Comparison of ENCODE assay signal across 9 mouse cellular contexts in the genomic region with DNA sequence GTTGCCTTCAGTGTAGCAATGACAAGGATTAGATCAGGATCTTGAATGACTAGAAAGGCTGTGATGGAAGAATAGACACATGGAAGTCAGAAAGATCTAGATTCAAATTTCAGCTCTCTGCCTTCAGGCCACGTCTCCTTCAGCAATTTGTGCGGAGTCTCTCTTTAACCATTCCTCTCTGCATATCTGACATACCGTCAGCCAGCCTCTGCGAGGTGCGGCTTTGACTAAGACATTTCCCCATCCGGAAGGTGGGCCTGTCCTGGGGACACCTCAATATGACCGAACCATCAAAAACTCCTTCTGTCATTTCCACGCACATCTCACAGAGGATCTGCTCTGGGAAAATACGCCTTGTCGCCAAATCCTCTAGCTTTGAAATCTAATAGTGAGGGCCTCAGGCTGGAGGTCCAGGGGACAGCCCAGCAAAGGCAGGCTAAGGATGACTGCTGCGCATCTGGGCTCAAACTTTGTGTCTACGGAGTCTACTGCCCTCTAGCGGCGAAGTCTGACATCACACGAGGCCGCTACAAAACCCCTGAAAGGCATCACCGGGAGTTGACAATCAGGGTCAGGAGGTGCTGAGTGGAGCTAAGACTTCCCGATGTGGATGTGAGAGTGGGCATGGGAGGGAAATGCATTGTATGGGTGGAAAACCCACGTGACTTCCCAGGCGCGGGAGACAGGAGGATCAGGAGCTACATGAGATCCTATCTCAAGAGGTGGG. TPM values are rescaled to one million over a fixed set of nuclear protein-coding genes. Genes with fewer than 3 reads are reported as not detected.
DNase-seq lines count a peak whose midpoint lies in the region; ATAC-seq and TF ChIP-seq lines count a peak whose summit lies in the region.
"Had no signal": no experiment of that assay in that cellular context is flagged by ENCODE, and none has a peak within 500 bp of the region (broad histone marks: within the 10 kb centered on the region; RNA-seq: fewer than 3 reads in every experiment).

No protein-coding gene starts in this region.

- TF ChIP-seq POLR2A in bone marrow macrophage, adult 2 months (IDR thresholded peaks at IDR 0.05; ENCODE audit: borderline replicate concordance, low read depth, low read length): no peak

- no peak overlapping the region for H3K27ac ChIP-seq in intestine, embryonic 14.5 days (ENCODE audit: low read depth)
- H3K27ac ChIP-seq in intestine, embryonic 15.5 days: no peak overlapping the region
- no peak overlapping the region for H3K27ac ChIP-seq in bone marrow macrophage, adult 2 months (ENCODE audit: insufficient read depth, low read depth, low read length)
- H3K27ac ChIP-seq in hindbrain, embryonic 13.5 days: peak overlapping the region; percentile 71; the same call in 1 of the 2 replicates
- no peak overlapping the region for H3K27ac ChIP-seq in midbrain, postnatal 0 days (ENCODE audit: low read depth, low read length)
- H3K27ac ChIP-seq: embryonic facial prominence, embryonic 12.5 days had no signal

- no peaks in the 10 kb centered on the region for H3K36me3 ChIP-seq in intestine, embryonic 14.5 days (ENCODE audit: control insufficient read depth, insufficient read depth, low read length)
- no peaks in the 10 kb centered on the region for H3K36me3 ChIP-seq in intestine, embryonic 15.5 days
- no peaks in the 10 kb centered on the region for H3K36me3 ChIP-seq in hindbrain, embryonic 13.5 days
- H3K36me3 ChIP-seq in midbrain, postnatal 0 days (ENCODE audit: insufficient read depth, low read length): no peaks in the 10 kb centered on the region
- H3K36me3 ChIP-seq: embryonic facial prominence, embryonic 12.5 days had no signal

- intact Hi-C loops in left cerebral cortex, postnatal 14 days (cut with DNase I): loop anchor here (5.0 kb wide), 2 partner anchors 285 to 535 kb away; a partner anchor contains a TSS

- peak; percentile 59; the same call in 1 of the 2 replicates for ATAC-seq in intestine, embryonic 14.5 days (replicated peaks; ENCODE audit: low FRiP score, low TSS enrichment, low read depth)
- no peak for ATAC-seq in intestine, embryonic 15.5 days
- ATAC-seq in erythroid progenitor cell, adult 5-6 weeks (replicated peaks; ENCODE audit: low FRiP score, poor library complexity, severe bottlenecking): peak; percentile 86
- peak; percentile 37; the same call in 1 of the 2 replicates for ATAC-seq in hindbrain, embryonic 13.5 days (ENCODE audit: low FRiP score)
- ATAC-seq in midbrain, postnatal 0 days (ENCODE audit: low FRiP score): 0 out of 2 replicates have a peak, but pooled peaks have one; percentile 54

- peak; percentile 96 for DNase-seq in intestine, embryonic 14.5 days (ENCODE audit: low spot score)
- peak; percentile 60 to 81 for DNase-seq in left cerebral cortex, postnatal 14 days (ENCODE audit: low spot score in 2 of 2)
- peak; percentile 85 for DNase-seq in midbrain, postnatal 0 days (ENCODE audit: low spot score)
- DNase-seq in spleen, postnatal 36 days (ENCODE audit: low spot score in 2 of 2): peak; percentile 25 to 39

- H3K9ac ChIP-seq in intestine, embryonic 14.5 days (ENCODE audit: low read length): no peak overlapping the region
- no peak overlapping the region for H3K9ac ChIP-seq in intestine, embryonic 15.5 days
- H3K9ac ChIP-seq in hindbrain, embryonic 13.5 days: no peak overlapping the region
- H3K9ac ChIP-seq in midbrain, postnatal 0 days (replicated peaks; ENCODE audit: low read length, poor library complexity, severe bottlenecking): no peak overlapping the region
- H3K9ac ChIP-seq: embryonic facial prominence, embryonic 12.5 days had no signal

- H3K4me1 ChIP-seq in intestine, embryonic 14.5 days (replicated peaks; ENCODE audit: control insufficient read depth, insufficient read depth, low read length): no peaks in the 10 kb centered on the region; the same call in 1 of the 2 replicates
- 0 out of 2 replicates have a peak, but pooled peaks cover 2% of the 10 kb centered on the region for H3K4me1 ChIP-seq in intestine, embryonic 15.5 days (replicated peaks)
- no peaks in the 10 kb centered on the region for H3K4me1 ChIP-seq in bone marrow macrophage, adult 2 months (ENCODE audit: control insufficient read depth, insufficient read depth, low read length)
- H3K4me1 ChIP-seq in hindbrain, embryonic 13.5 days (replicated peaks): peaks cover 18% of the 10 kb centered on the region
- H3K4me1 ChIP-seq in midbrain, postnatal 0 days (ENCODE audit: insufficient read depth, low read length): no peaks in the 10 kb centered on the region

- H3K4me2 ChIP-seq in intestine, embryonic 14.5 days (ENCODE audit: low read length): no peak overlapping the region
- H3K4me2 ChIP-seq in intestine, embryonic 15.5 days (replicated peaks): no peak overlapping the region
- no peak overlapping the region for H3K4me2 ChIP-seq in hindbrain, embryonic 13.5 days
- no peak overlapping the region for H3K4me2 ChIP-seq in midbrain, postnatal 0 days (ENCODE audit: low read depth, low read length, poor library complexity, severe bottlenecking)
- H3K4me2 ChIP-seq: embryonic facial prominence, embryonic 12.5 days had no signal

- TF ChIP-seq CTCF in bone marrow macrophage, adult 2 months (IDR thresholded peaks at IDR 0.05; ENCODE audit: low read depth, low read length): peak; percentile 79
- peak; percentile 97 for TF ChIP-seq CTCF in midbrain, postnatal 0 days (IDR thresholded peaks at IDR 0.05)

- no peaks in the 10 kb centered on the region for H3K9me3 ChIP-seq in intestine, embryonic 14.5 days (ENCODE audit: control insufficient read depth, low read length)
- H3K9me3 ChIP-seq in intestine, embryonic 15.5 days: no peaks in the 10 kb centered on the region
- no peaks in the 10 kb centered on the region for H3K9me3 ChIP-seq in hindbrain, embryonic 13.5 days
- no peaks in the 10 kb centered on the region for H3K9me3 ChIP-seq in midbrain, postnatal 0 days (ENCODE audit: low read length)
- H3K9me3 ChIP-seq: embryonic facial prominence, embryonic 12.5 days had no signal

- WGBS in intestine, embryonic 14.5 days: 21% methylated on average over 21 of the region's 21 CpGs
- 22% methylated on average over 21 of the region's 21 CpGs for WGBS in intestine, embryonic 15.5 days
- WGBS in hindbrain, embryonic 13.5 days: 19% methylated on average over 21 of the region's 21 CpGs
- 17% methylated on average over 21 of the region's 21 CpGs for WGBS in midbrain, postnatal 0 days

- no peaks in the 10 kb centered on the region for H3K27me3 ChIP-seq in intestine, embryonic 14.5 days (replicated peaks; ENCODE audit: control insufficient read depth, insufficient read depth, low read length)
- no peaks in the 10 kb centered on the region for H3K27me3 ChIP-seq in intestine, embryonic 15.5 days (replicated peaks)
- peaks cover 4% of the 10 kb centered on the region; the same call in 1 of the 2 replicates for H3K27me3 ChIP-seq in hindbrain, embryonic 13.5 days
- H3K27me3 ChIP-seq in midbrain, postnatal 0 days (ENCODE audit: insufficient read depth, low read length): no peaks in the 10 kb centered on the region

- no peak overlapping the region for H3K4me3 ChIP-seq in intestine, embryonic 14.5 days (ENCODE audit: low read depth, low read length)
- no peak overlapping the region for H3K4me3 ChIP-seq in intestine, embryonic 15.5 days (replicated peaks)
- H3K4me3 ChIP-seq in bone marrow macrophage, adult 2 months (ENCODE audit: insufficient read depth, low read length): no peak overlapping the region
- no peak overlapping the region for H3K4me3 ChIP-seq in hindbrain, embryonic 13.5 days
- H3K4me3 ChIP-seq in midbrain, postnatal 0 days (ENCODE audit: low read depth, low read length): no peak overlapping the region
- H3K4me3 ChIP-seq: embryonic facial prominence, embryonic 12.5 days had no signal

RNA-seq across cellular contexts. Expression of a gene that starts 21.5 kb away (rescaled TPM):
- polyA plus RNA-seq in intestine, embryonic 14.5 days (2014; fragmentation: Nextera tagmentation; extraction: Ambion mirVana): 15.9 and 16.9 TPM in 2 replicates
- 16.0 and 16.3 TPM in 2 replicates for polyA plus RNA-seq in intestine, embryonic 15.5 days (2015; fragmentation: Nextera tagmentation; extraction: Ambion mirVana)
- polyA plus RNA-seq in bone marrow macrophage, adult 2 months (2012; ENCODE audit: insufficient read depth, insufficient read length, missing spikeins): 6.5 and 7.8 TPM in 2 replicates
- total RNA-seq in erythroid progenitor cell, adult 5-6 weeks (2015; ENCODE audit: low replicate concordance): 65.4 and 66.0 TPM in 2 replicates
- total RNA-seq in erythroid progenitor cell, adult 5-6 weeks (2017; ENCODE audit: low replicate concordance): 27.2 and 42.7 TPM in 2 replicates
- 9.1 and 11.7 TPM in 2 replicates for polyA plus RNA-seq in hindbrain, embryonic 13.5 days (2015; fragmentation: Nextera tagmentation; extraction: Ambion mirVana)
- 10 to 100 TPM; 17.0 to 17.2 TPM for total RNA-seq in left cerebral cortex, postnatal 14 days (2021)
- 14.2 and 15.5 TPM in 2 replicates for total RNA-seq in midbrain, postnatal 0 days (2014; rRNA removed)
- polyA plus RNA-seq in midbrain, postnatal 0 days (2015; fragmentation: Nextera tagmentation; extraction: Ambion mirVana): 13.1 and 16.9 TPM in 2 replicates

RNA-seq across cellular contexts. Expression of a gene that starts 31.0 kb away (rescaled TPM):
- 30.4 and 37.1 TPM in 2 replicates for polyA plus RNA-seq in intestine, embryonic 14.5 days (2014; fragmentation: Nextera tagmentation; extraction: Ambion mirVana)
- polyA plus RNA-seq in intestine, embryonic 15.5 days (2015; fragmentation: Nextera tagmentation; extraction: Ambion mirVana): 64.4 and 78.1 TPM in 2 replicates
- polyA plus RNA-seq in bone marrow macrophage, adult 2 months (2012; ENCODE audit: insufficient read depth, insufficient read length, missing spikeins): 16.3 and 16.8 TPM in 2 replicates
- 865 and 926 TPM in 2 replicates for total RNA-seq in erythroid progenitor cell, adult 5-6 weeks (2015; ENCODE audit: low replicate concordance)
- total RNA-seq in erythroid progenitor cell, adult 5-6 weeks (2017; ENCODE audit: low replicate concordance): 517 and 556 TPM in 2 replicates
- polyA plus RNA-seq in hindbrain, embryonic 13.5 days (2015; fragmentation: Nextera tagmentation; extraction: Ambion mirVana): 6.3 and 7.2 TPM in 2 replicates
- total RNA-seq in left cerebral cortex, postnatal 14 days (2021): 1 to 10 TPM; 7.2 to 7.6 TPM
- 7.6 and 10.1 TPM in 2 replicates for total RNA-seq in midbrain, postnatal 0 days (2014; rRNA removed)
- 9.1 and 12.3 TPM in 2 replicates for polyA plus RNA-seq in midbrain, postnatal 0 days (2015; fragmentation: Nextera tagmentation; extraction: Ambion mirVana)

Comparison
In these comparisons a context has a peak if more than half of its experiments do, and no peak if none do; other contexts are left out.
1. DNase-seq: peak in every context shown above with its lines; median percentile 96 in intestine, embryonic 14.5 days; 85 in midbrain, postnatal 0 days; 70 in left cerebral cortex, postnatal 14 days; 32 in spleen, postnatal 36 days.